Comparison of ENCODE assay signal across 22 mouse cellular contexts in the genomic region with DNA sequence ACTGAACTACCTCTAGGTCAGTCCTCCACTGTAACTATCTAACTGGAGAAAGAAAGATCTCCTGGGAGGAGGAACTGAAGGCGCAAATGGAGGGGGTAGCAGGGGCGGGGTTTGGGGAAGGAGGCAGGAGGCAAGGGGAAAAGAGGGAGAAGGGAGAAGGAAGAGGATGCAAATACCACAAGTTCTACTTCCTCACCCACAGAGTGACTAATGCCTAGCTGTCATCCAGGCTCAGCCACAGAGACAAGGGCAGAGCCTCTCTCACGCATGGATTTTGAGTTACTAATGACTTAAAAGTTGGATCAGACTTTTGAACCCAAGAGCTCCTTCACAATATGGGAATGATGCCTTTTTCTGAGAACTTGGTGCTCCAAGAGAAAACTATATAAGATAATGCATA. TPM values are rescaled to one million over a fixed set of nuclear protein-coding genes. Genes with fewer than 3 reads are reported as not detected.
DNase-seq lines count a peak whose midpoint lies in the region; ATAC-seq and TF ChIP-seq lines count a peak whose summit lies in the region.
"Had no signal": no experiment of that assay in that cellular context is flagged by ENCODE, and none has a peak within 500 bp of the region (broad histone marks: within the 10 kb centered on the region; RNA-seq: fewer than 3 reads in every experiment).

No protein-coding gene starts in this region.

- ATAC-seq in forebrain, embryonic 15.5 days (replicated peaks): no peak
- ATAC-seq: forebrain, embryonic 14.5 days; intestine, embryonic 16.5 days; Patski had no signal

- H3K4me1 ChIP-seq in bone marrow macrophage, adult 2 months (ENCODE audit: control insufficient read depth, insufficient read depth, low read length): peaks cover 20% of the 10 kb centered on the region
- H3K4me1 ChIP-seq in forebrain, embryonic 15.5 days: 0 out of 2 replicates have a peak, but pooled peaks cover 5% of the 10 kb centered on the region
- H3K4me1 ChIP-seq: heart, embryonic 12.5 days; hindbrain, embryonic 15.5 days had no signal

- WGBS in macrophage (ENCODE audit: missing documents): 2% methylated on average over 3 of the region's 3 CpGs
- 70% methylated on average over 3 of the region's 3 CpGs for WGBS in forebrain, embryonic 15.5 days

- H3ac ChIP-seq in myocyte (ENCODE audit: control insufficient read depth, insufficient read length): no peak overlapping the region

- peak; percentile 20 for DNase-seq in 3T3-L1 (ENCODE audit: low read depth, low spot score)
- no peak for DNase-seq in T-cell, adult 2 months (ENCODE audit: low spot score)
- no peak for DNase-seq in layer of hippocampus, adult 18-20 months (ENCODE audit: low spot score in 2 of 2)
- DNase-seq: adrenal gland, adult 2 months; adrenal gland, postnatal 25 days; cerebellum, adult 11 months; cerebellum, adult 8-10 months; cerebellum, postnatal 25 days; gastrocnemius, postnatal 36 days; heart, adult 18-20 months; heart, postnatal 36 days had no signal

- H3K9ac ChIP-seq in forebrain, embryonic 15.5 days (replicated peaks): no peak overlapping the region
- H3K9ac ChIP-seq: heart, embryonic 12.5 days; hindbrain, embryonic 15.5 days had no signal

- no peak for TF ChIP-seq CTCF in bone marrow macrophage, adult 2 months (IDR thresholded peaks at IDR 0.05; ENCODE audit: low read depth, low read length)

- peak overlapping the region; percentile 21 for H3K4me3 ChIP-seq in bone marrow macrophage, adult 2 months (ENCODE audit: insufficient read depth, low read length)
- no peak overlapping the region for H3K4me3 ChIP-seq in macrophage (ENCODE audit: inconsistent target)
- H3K4me3 ChIP-seq in myocyte: no peak overlapping the region
- no peak overlapping the region for H3K4me3 ChIP-seq in forebrain, embryonic 15.5 days
- H3K4me3 ChIP-seq: embryonic facial prominence, embryonic 10.5 days; heart, embryonic 12.5 days; hindbrain, embryonic 15.5 days had no signal

- peak overlapping the region; percentile 33 for H3K4me2 ChIP-seq in myocyte (ENCODE audit: low read depth)
- H3K4me2 ChIP-seq in forebrain, embryonic 15.5 days (replicated peaks): no peak overlapping the region
- H3K4me2 ChIP-seq: heart, embryonic 12.5 days; hindbrain, embryonic 15.5 days had no signal

- H3K36me3 ChIP-seq in macrophage (ENCODE audit: inconsistent target) (no peaks in the 10 kb centered on the region), myocyte (ENCODE audit: control insufficient read depth, insufficient read depth) (no peaks in the 10 kb centered on the region)
- peaks cover 12% of the 10 kb centered on the region for H3K36me3 ChIP-seq in forebrain, embryonic 15.5 days

- no peak for TF ChIP-seq POLR2A in bone marrow macrophage, adult 2 months (IDR thresholded peaks at IDR 0.05; ENCODE audit: borderline replicate concordance, low read depth, low read length)
- no peak for TF ChIP-seq POLR2A in myocyte (IDR thresholded peaks at IDR 0.05; ENCODE audit: insufficient read length, low read depth)

- H3K9me3 ChIP-seq in forebrain, embryonic 15.5 days: no peaks in the 10 kb centered on the region
- H3K9me3 ChIP-seq: embryonic facial prominence, embryonic 10.5 days; heart, embryonic 12.5 days; hindbrain, embryonic 15.5 days had no signal

- H3K27ac ChIP-seq in bone marrow macrophage, adult 2 months (ENCODE audit: insufficient read depth, low read depth, low read length): peak overlapping the region; percentile 44
- H3K27ac ChIP-seq in macrophage: peak overlapping the region; percentile 44
- no peak overlapping the region for H3K27ac ChIP-seq in forebrain, embryonic 15.5 days (replicated peaks)
- H3K27ac ChIP-seq: embryonic facial prominence, embryonic 10.5 days; hindbrain, embryonic 15.5 days had no signal

- no peaks in the 10 kb centered on the region for H3K27me3 ChIP-seq in myocyte (ENCODE audit: control insufficient read depth, insufficient read depth, insufficient read length)
- H3K27me3 ChIP-seq in forebrain, embryonic 15.5 days: no peaks in the 10 kb centered on the region
- H3K27me3 ChIP-seq: CH12.LX; heart, embryonic 12.5 days; hindbrain, embryonic 15.5 days; Patski had no signal

- H3K79me2 ChIP-seq in macrophage (ENCODE audit: inconsistent target) (no peaks in the 10 kb centered on the region), myocyte (ENCODE audit: control insufficient read depth, insufficient read depth) (no peaks in the 10 kb centered on the region)

TF ChIP-seq in myocyte, 11 proteins besides CTCF, POLR2A, EP300 and RAD21:
- TF ChIP-seq MAX (IDR thresholded peaks at IDR 0.05; ENCODE audit: low read depth) (no peak), E2F4 (IDR thresholded peaks at IDR 0.05; ENCODE audit: insufficient read depth) (no peak), MYOD1 (IDR thresholded peaks at IDR 0.05; ENCODE audit: control insufficient read depth in 1 of 3, insufficient read length in 2 of 3, low read depth in 2 of 3) (no peak), REST (IDR thresholded peaks at IDR 0.05; ENCODE audit: insufficient read depth, insufficient read length) (no peak), MYOG (IDR thresholded peaks at IDR 0.05; ENCODE audit: control insufficient read depth in 1 of 3, insufficient read depth in 1 of 3, insufficient read length in 2 of 3, low read depth in 2 of 3) (no peak), TCF3 (IDR thresholded peaks at IDR 0.05; ENCODE audit: insufficient read length, low read depth) (no peak), CEBPB (IDR thresholded peaks at IDR 0.05; ENCODE audit: insufficient read depth, poor library complexity, severe bottlenecking) (no peak), USF1 (IDR thresholded peaks at IDR 0.05; ENCODE audit: low read depth) (no peak), TCF12 (IDR thresholded peaks at IDR 0.05; ENCODE audit: insufficient read depth, poor library complexity, severe bottlenecking) (no peak), POLR2AphosphoS2 (IDR thresholded peaks at IDR 0.05; ENCODE audit: insufficient read length, low read depth) (no peak), SRF (IDR thresholded peaks at IDR 0.05; ENCODE audit: control insufficient read depth, insufficient read length, low read depth) (no peak)

RNA-seq across cellular contexts. Expression of a gene that starts 40.1 kb away (rescaled TPM):
- polyA plus RNA-seq in bone marrow macrophage, adult 2 months (2012; ENCODE audit: insufficient read depth, insufficient read length, missing spikeins): 6.2 and 8.2 TPM in 2 replicates
- total RNA-seq in macrophage (2018; cell fraction: chromatin; rRNA removed): 10 to 100 TPM in 18 of 26 experiments, 1 to 10 TPM in 8; 5.9 to 23.6 (median 12.1) TPM
- total RNA-seq in macrophage (2018; cell fraction: cytosol; rRNA removed): 1 to 10 TPM; 1.7 to 4.3 (median 2.5) TPM
- total RNA-seq in macrophage (2018; cell fraction: nucleus; rRNA removed): 10 to 100 TPM in 4 of 26 experiments, 1 to 10 TPM in 22; 2.2 to 14.5 (median 5.3) TPM
- polyA plus RNA-seq in macrophage (2018) (1.9 to 3.9 TPM (median 2.0 TPM) in 3 replicates), myocyte (2012; fragmentation: generic; extraction: Trizol) (2.5 TPM)
- 10 to 100 TPM; 11.7 to 16.5 TPM for total RNA-seq in layer of hippocampus, adult 18-20 months (2021)
- 22.2 and 22.7 TPM in 2 replicates for polyA plus RNA-seq in forebrain, embryonic 15.5 days (2015; fragmentation: Nextera tagmentation; extraction: Ambion mirVana)
